Mouse (Mus musculus) midbrain, embryonic 16.5 days (tissue): ENCODE data around the gene Selenof. TPM values are rescaled to one million over a fixed set of nuclear protein-coding genes. Genes with fewer than 3 reads are reported as not detected.
A peak's percentile ranks its signal among the peaks of the same experiment; 100 is the strongest.

Source experiments
- ATAC-seq: fragments of 200-750 bp; cut with Nextera tagmentation; 2 replicates; pipeline ENCODE4 v1.8.0; 2017; ENCODE audit warnings: moderate TSS enrichment
- H3K27ac ChIP-seq: fragments of 300-500 bp; sonication (generic); 2 replicates; pipeline ENCODE4 v1.5.1; 2014; ENCODE audit warnings: mild to moderate bottlenecking, low read length, mixed read lengths
- H3K27me3 ChIP-seq: fragments of 300-500 bp; sonication (generic); 2 replicates; pipeline ENCODE4 v1.6.1; 2014; ENCODE audit warnings: low read depth, low read length, mixed read lengths; ENCODE audit not compliant: control insufficient read depth, insufficient read depth
- H3K36me3 ChIP-seq: fragments of 300-500 bp; sonication (generic); 2 replicates; pipeline ENCODE4 v1.6.1; 2014; ENCODE audit warnings: mild to moderate bottlenecking, low read length, moderate library complexity, mixed read lengths; ENCODE audit not compliant: control insufficient read depth, insufficient read depth
- H3K4me1 ChIP-seq: fragments of 300-500 bp; sonication (generic); 2 replicates; pipeline ENCODE4 v1.6.1; 2014; ENCODE audit warnings: mild to moderate bottlenecking, low read length, mixed read lengths; ENCODE audit not compliant: control insufficient read depth, insufficient read depth
- H3K4me2 ChIP-seq: fragments of 300-500 bp; sonication (generic); 2 replicates; pipeline ENCODE4 v1.6.1; 2014; ENCODE audit warnings: mild to moderate bottlenecking, low read length, mixed read lengths
- H3K4me3 ChIP-seq: fragments of 300-500 bp; sonication (generic); 2 replicates; pipeline ENCODE4 v1.5.1; 2014; ENCODE audit warnings: low read depth, mild to moderate bottlenecking, low read length, moderate library complexity, mixed read lengths
- H3K9ac ChIP-seq: fragments of 300-500 bp; sonication (generic); 2 replicates; pipeline ENCODE4 v1.6.1; 2014; ENCODE audit warnings: low read depth, low read length, mixed read lengths
- H3K9me3 ChIP-seq: fragments of 300-500 bp; sonication (generic); replicated peaks from 2 replicates; pipeline ENCODE4 v1.6.1; 2014; ENCODE audit warnings: mild to moderate bottlenecking, low read length, mixed read lengths; ENCODE audit not compliant: control insufficient read depth, poor library complexity, severe bottlenecking
- WGBS: fragments of 180-500 bp; shearing (Covaris S2); extraction: QIAGEN DNeasy Blood & Tissue Kit; methylation state at CpG from one replicate; pipeline ENCODE4 v1.1.7; 2014; 5-methylcytosine and 5-hydroxymethylcytosine counted together
- polyA plus RNA-seq: library from polyadenylated mRNA; unstranded; fragments of >200 nt; fragmentation: Nextera tagmentation; extraction: Ambion mirVana; gene quantifications from 2 replicates; pipeline ENCODE4 v1.2.1, GENCODE M21; 2015

The Selenof gene
- polyA plus RNA-seq, 1 experiment from 2014 or later, result 552 TPM

- Histone ChIP-seq H3K4me3 (no peak overlapping the region), H3K27ac (no peak overlapping the region), H3K9me3 (no peaks in the 10 kb centered on the region), H3K4me1 (peaks cover 14% of the 10 kb centered on the region), H3K4me2 (no peak overlapping the region), H3K9ac (no peak overlapping the region), H3K36me3 (no peaks in the 10 kb centered on the region), H3K27me3 (no peaks in the 10 kb centered on the region)
- 85% methylated on average over 7 of the region's 7 CpGs for WGBS
- ATAC-seq, result no peak
Measured at GRCm38 (mm10) chr3:144545152-144545551, 25.0 kb upstream of the Selenof start.

GRCm38 (mm10) chr3:144545832-144546231, 24.3 kb upstream of the Selenof start:
- H3K36me3 ChIP-seq, result no peaks in the 10 kb centered on the region
- H3K9me3 ChIP-seq, result no peaks in the 10 kb centered on the region
- H3K27me3 ChIP-seq, result no peaks in the 10 kb centered on the region
- H3K4me3 ChIP-seq, result no peak overlapping the region
- ATAC-seq, result 0 out of 2 replicates have a peak, but pooled peaks have one; percentile 66
- 12% methylated on average over 4 of the region's 4 CpGs for WGBS
- peaks cover 14% of the 10 kb centered on the region for H3K4me1 ChIP-seq
- no peak overlapping the region for H3K9ac ChIP-seq
- no peak overlapping the region for H3K4me2 ChIP-seq
- no peak overlapping the region for H3K27ac ChIP-seq

- no peaks in the 10 kb centered on the region for H3K36me3 ChIP-seq
- H3K4me2 ChIP-seq, result no peak overlapping the region
- no peaks in the 10 kb centered on the region for H3K27me3 ChIP-seq
- no peak for ATAC-seq
- WGBS, result 55% methylated on average over 4 of the region's 4 CpGs
- no peak overlapping the region for H3K9ac ChIP-seq
- H3K9me3 ChIP-seq, result no peaks in the 10 kb centered on the region
- no peak overlapping the region for H3K27ac ChIP-seq
- H3K4me1 ChIP-seq, result peaks cover 14% of the 10 kb centered on the region
- no peak overlapping the region for H3K4me3 ChIP-seq
Measured at GRCm38 (mm10) chr3:144546490-144546889, 23.6 kb upstream of the Selenof start.

GRCm38 (mm10) chr3:144548186-144548845, 21.8 kb upstream of the Selenof start:
- no peaks in the 10 kb centered on the region for H3K9me3 ChIP-seq
- H3K36me3 ChIP-seq, result no peaks in the 10 kb centered on the region
- H3K4me3 ChIP-seq, result no peak overlapping the region
- H3K27ac ChIP-seq, result no peak overlapping the region
- no peak overlapping the region for H3K4me2 ChIP-seq
- no peak overlapping the region for H3K9ac ChIP-seq
- 0 out of 2 replicates have a peak, but pooled peaks have one; percentile 12 for ATAC-seq
- 88% methylated on average over 7 of the region's 7 CpGs for WGBS
- no peaks in the 10 kb centered on the region for H3K27me3 ChIP-seq
- peaks cover 14% of the 10 kb centered on the region for H3K4me1 ChIP-seq

GRCm38 (mm10) chr3:144550036-144550435, 20.1 kb upstream of the Selenof start:
- no peak for ATAC-seq
- peaks cover 13% of the 10 kb centered on the region for H3K4me1 ChIP-seq
- H3K9ac ChIP-seq, result no peak overlapping the region
- 94% methylated on average over 5 of the region's 5 CpGs for WGBS
- H3K4me2 ChIP-seq, result no peak overlapping the region
- no peak overlapping the region for H3K4me3 ChIP-seq
- H3K36me3 ChIP-seq, result no peaks in the 10 kb centered on the region
- H3K27me3 ChIP-seq, result no peaks in the 10 kb centered on the region
- H3K9me3 ChIP-seq, result no peaks in the 10 kb centered on the region
- no peak overlapping the region for H3K27ac ChIP-seq

- Histone ChIP-seq H3K27me3 (no peaks in the 10 kb centered on the region), H3K36me3 (no peaks in the 10 kb centered on the region), H3K4me3 (no peak overlapping the region), H3K27ac (no peak overlapping the region), H3K4me1 (peaks cover 8% of the 10 kb centered on the region), H3K4me2 (no peak overlapping the region), H3K9ac (no peak overlapping the region), H3K9me3 (no peaks in the 10 kb centered on the region)
- ATAC-seq, result no peak
- WGBS, result 84% methylated on average over 5 of the region's 5 CpGs
Measured at GRCm38 (mm10) chr3:144550659-144551058, 19.4 kb upstream of the Selenof start.

- 79% methylated on average over 4 of the region's 4 CpGs for WGBS
- no peak for ATAC-seq
- Histone ChIP-seq H3K4me3 (no peak overlapping the region), H3K27ac (no peak overlapping the region), H3K9ac (no peak overlapping the region), H3K27me3 (no peaks in the 10 kb centered on the region), H3K9me3 (no peaks in the 10 kb centered on the region), H3K4me2 (no peak overlapping the region), H3K4me1 (peaks cover 2% of the 10 kb centered on the region), H3K36me3 (no peaks in the 10 kb centered on the region)
Measured at GRCm38 (mm10) chr3:144551416-144551815, 18.7 kb upstream of the Selenof start.

GRCm38 (mm10) chr3:144553942-144554341, 16.2 kb upstream of the Selenof start:
- WGBS, result 41% methylated on average over 7 of the region's 7 CpGs
- ATAC-seq, result no peak
- no peak overlapping the region for H3K4me2 ChIP-seq
- H3K36me3 ChIP-seq, result no peaks in the 10 kb centered on the region
- no peak overlapping the region for H3K27ac ChIP-seq
- H3K4me3 ChIP-seq, result no peak overlapping the region
- peaks cover 10% of the 10 kb centered on the region; the same call in 1 of the 2 replicates for H3K4me1 ChIP-seq
- no peak overlapping the region for H3K9ac ChIP-seq
- H3K27me3 ChIP-seq, result no peaks in the 10 kb centered on the region
- no peaks in the 10 kb centered on the region for H3K9me3 ChIP-seq

GRCm38 (mm10) chr3:144554503-144554902, 15.6 kb upstream of the Selenof start:
- no peaks in the 10 kb centered on the region for H3K36me3 ChIP-seq
- ATAC-seq, result no peak
- H3K9ac ChIP-seq, result no peak overlapping the region
- H3K4me1 ChIP-seq, result peaks cover 10% of the 10 kb centered on the region; the same call in 1 of the 2 replicates
- H3K4me2 ChIP-seq, result no peak overlapping the region
- H3K27ac ChIP-seq, result no peak overlapping the region
- 64% methylated on average over 9 of the region's 9 CpGs for WGBS
- no peak overlapping the region for H3K4me3 ChIP-seq
- H3K27me3 ChIP-seq, result no peaks in the 10 kb centered on the region
- no peaks in the 10 kb centered on the region for H3K9me3 ChIP-seq
